Mouse (Mus musculus): Measurements from ENCODE around the gene Rab3il1.

GRCm38 (mm10) chr19:10085454-10085853 is 84.0 kb downstream of the Rab3il1 start:
- TF ChIP-seq ZNF384 (IDR thresholded peaks at IDR 0.05; ENCODE audit: low read depth, low read length): no peak
- no peak for TF ChIP-seq HCFC1 (IDR thresholded peaks at IDR 0.05; ENCODE audit: borderline replicate concordance, insufficient read depth, low read length)
- TF ChIP-seq ZC3H11A (IDR thresholded peaks at IDR 0.05; ENCODE audit: borderline replicate concordance, low read depth, low read length): no peak
- TF ChIP-seq MAFK (IDR thresholded peaks at IDR 0.05; ENCODE audit: insufficient read depth, low read depth, low read length): no peak
